Mouse (Mus musculus): ENCODE measurements around the gene Park7.

- TF ChIP-seq MAFK (IDR thresholded peaks at IDR 0.05; ENCODE audit: insufficient read depth, low read depth, low read length) (no peak), HCFC1 (IDR thresholded peaks at IDR 0.05; ENCODE audit: borderline replicate concordance, insufficient read depth, low read length) (no peak), CHD2 (IDR thresholded peaks at IDR 0.05; ENCODE audit: low read depth, low read length) (no peak)
These were observed 48.2 kb downstream of the Park7 start for GRCm38 (mm10) chr4:150866069-150866468.
